Mouse (Mus musculus): ENCODE measurements at regions not wholly inside any gene's neighbourhood (a gene's known extent, or its start where the extent isn't known, plus 50 kb on each side); places are given as distances from the start of the nearest gene placed in this dataset.

- TF ChIP-seq CHD2 (IDR thresholded peaks at IDR 0.05; ENCODE audit: low read depth, low read length) (no peak), MAFK (IDR thresholded peaks at IDR 0.05; ENCODE audit: insufficient read depth, low read depth, low read length) (no peak), HCFC1 (IDR thresholded peaks at IDR 0.05; ENCODE audit: borderline replicate concordance, insufficient read depth, low read length) (no peak), ZC3H11A (IDR thresholded peaks at IDR 0.05; ENCODE audit: borderline replicate concordance, low read depth, low read length) (no peak), ZNF384 (IDR thresholded peaks at IDR 0.05; ENCODE audit: low read depth, low read length) (no peak)
- Histone ChIP-seq H3K27ac (ENCODE audit: insufficient read depth, low read depth, low read length, poor library complexity, severe bottlenecking) (no peak overlapping the region), H3K9me3 (ENCODE audit: control insufficient read depth, insufficient read depth, low read depth, low read length) (no peaks in the 10 kb centered on the region), H3K9ac (ENCODE audit: insufficient read depth, low read depth, low read length, poor library complexity, severe bottlenecking) (no peak overlapping the region), H3K4me1 (ENCODE audit: control insufficient read depth in 2 of 2, insufficient read depth in 2 of 2, low read length in 2 of 2, poor library complexity in 1 of 2) (no peaks in the 10 kb centered on the region), H3K4me3 (ENCODE audit: insufficient read depth in 1 of 2, low read depth in 1 of 2, low read length in 2 of 2, poor library complexity in 1 of 2, severe bottlenecking in 1 of 2) (no peak overlapping the region), H3K36me3 (ENCODE audit: control insufficient read depth, insufficient read depth, low read length, poor library complexity, severe bottlenecking) (no peaks in the 10 kb centered on the region)
- in situ Hi-C loops (cut with MboI; ENCODE audit: low sequenced_read_pairs in 2 of 2, unreplicated experiment in 2 of 2) = loop anchor here (25.0 kb wide), 1 partner anchor 322 kb away; no protein-coding TSS in a partner anchor
- DNase-seq (ENCODE audit: low read depth, low spot score) = no peak
These were observed 84.5 kb upstream of the Stxbp6 start for GRCm38 (mm10) chr12:45158986-45159385.

GRCm38 (mm10) chr12:45137438-45138018, 63.0 kb upstream of the Stxbp6 start:
- TF ChIP-seq ZNF384 (IDR thresholded peaks at IDR 0.05; ENCODE audit: low read depth, low read length) (no peak), HCFC1 (IDR thresholded peaks at IDR 0.05; ENCODE audit: borderline replicate concordance, insufficient read depth, low read length) (no peak), MAFK (IDR thresholded peaks at IDR 0.05; ENCODE audit: insufficient read depth, low read depth, low read length) (no peak)
- in situ Hi-C loops (cut with MboI; ENCODE audit: low sequenced_read_pairs in 2 of 2, unreplicated experiment in 2 of 2) = no loop called here
- DNase-seq (ENCODE audit: low read depth, low spot score) = no peak
- Histone ChIP-seq H3K9ac (ENCODE audit: insufficient read depth, low read depth, low read length, poor library complexity, severe bottlenecking) (no peak overlapping the region), H3K36me3 (ENCODE audit: control insufficient read depth, insufficient read depth, low read length, poor library complexity, severe bottlenecking) (no peaks in the 10 kb centered on the region), H3K27ac (ENCODE audit: insufficient read depth, low read depth, low read length, poor library complexity, severe bottlenecking) (no peak overlapping the region), H3K4me3 (ENCODE audit: insufficient read depth in 1 of 2, low read depth in 1 of 2, low read length in 2 of 2, poor library complexity in 1 of 2, severe bottlenecking in 1 of 2) (no peak overlapping the region), H3K9me3 (ENCODE audit: control insufficient read depth, insufficient read depth, low read depth, low read length) (no peaks in the 10 kb centered on the region), H3K4me1 (ENCODE audit: control insufficient read depth in 2 of 2, insufficient read depth in 2 of 2, low read length in 2 of 2, poor library complexity in 1 of 2) (no peaks in the 10 kb centered on the region)

- H3K4me3 ChIP-seq (ENCODE audit: insufficient read depth in 1 of 2, low read depth in 1 of 2, low read length in 2 of 2, poor library complexity in 1 of 2, severe bottlenecking in 1 of 2) = no peak overlapping the region
- no peak for TF ChIP-seq ZC3H11A (IDR thresholded peaks at IDR 0.05; ENCODE audit: borderline replicate concordance, low read depth, low read length)
- no peak for TF ChIP-seq CHD2 (IDR thresholded peaks at IDR 0.05; ENCODE audit: low read depth, low read length)
- TF ChIP-seq ZNF384 (IDR thresholded peaks at IDR 0.05; ENCODE audit: low read depth, low read length) = no peak
- TF ChIP-seq MAFK (IDR thresholded peaks at IDR 0.05; ENCODE audit: insufficient read depth, low read depth, low read length) = no peak
- no peak for TF ChIP-seq HCFC1 (IDR thresholded peaks at IDR 0.05; ENCODE audit: borderline replicate concordance, insufficient read depth, low read length)
- no peak overlapping the region for H3K27ac ChIP-seq (ENCODE audit: insufficient read depth, low read depth, low read length, poor library complexity, severe bottlenecking)
- no peaks in the 10 kb centered on the region for H3K36me3 ChIP-seq (ENCODE audit: control insufficient read depth, insufficient read depth, low read length, poor library complexity, severe bottlenecking)
- H3K9me3 ChIP-seq (ENCODE audit: control insufficient read depth, insufficient read depth, low read depth, low read length) = no peaks in the 10 kb centered on the region
- no peak overlapping the region for H3K9ac ChIP-seq (ENCODE audit: insufficient read depth, low read depth, low read length, poor library complexity, severe bottlenecking)
- in situ Hi-C loops (cut with MboI; ENCODE audit: low sequenced_read_pairs in 2 of 2, unreplicated experiment in 2 of 2) = no loop called here
- no peaks in the 10 kb centered on the region for H3K4me1 ChIP-seq (ENCODE audit: control insufficient read depth in 2 of 2, insufficient read depth in 2 of 2, low read length in 2 of 2, poor library complexity in 1 of 2)
- DNase-seq (ENCODE audit: low read depth, low spot score) = no peak
These were observed 58.9 kb upstream of the Stxbp6 start for GRCm38 (mm10) chr12:45133415-45133814.

GRCm38 (mm10) chr12:45131139-45131538, 56.6 kb upstream of the Stxbp6 start:
- no peaks in the 10 kb centered on the region for H3K9me3 ChIP-seq (ENCODE audit: control insufficient read depth, insufficient read depth, low read depth, low read length)
- H3K4me3 ChIP-seq (ENCODE audit: insufficient read depth in 1 of 2, low read depth in 1 of 2, low read length in 2 of 2, poor library complexity in 1 of 2, severe bottlenecking in 1 of 2) = no peak overlapping the region
- no peak overlapping the region for H3K27ac ChIP-seq (ENCODE audit: insufficient read depth, low read depth, low read length, poor library complexity, severe bottlenecking)
- no peak overlapping the region for H3K9ac ChIP-seq (ENCODE audit: insufficient read depth, low read depth, low read length, poor library complexity, severe bottlenecking)
- no peak for DNase-seq (ENCODE audit: low read depth, low spot score)
- in situ Hi-C loops (cut with MboI; ENCODE audit: low sequenced_read_pairs in 2 of 2, unreplicated experiment in 2 of 2) = no loop called here
- TF ChIP-seq HCFC1 (IDR thresholded peaks at IDR 0.05; ENCODE audit: borderline replicate concordance, insufficient read depth, low read length) (no peak), CHD2 (IDR thresholded peaks at IDR 0.05; ENCODE audit: low read depth, low read length) (no peak), ZC3H11A (IDR thresholded peaks at IDR 0.05; ENCODE audit: borderline replicate concordance, low read depth, low read length) (no peak), ZNF384 (IDR thresholded peaks at IDR 0.05; ENCODE audit: low read depth, low read length) (no peak)
- no peaks in the 10 kb centered on the region for H3K36me3 ChIP-seq (ENCODE audit: control insufficient read depth, insufficient read depth, low read length, poor library complexity, severe bottlenecking)
- no peaks in the 10 kb centered on the region for H3K4me1 ChIP-seq (ENCODE audit: control insufficient read depth in 2 of 2, insufficient read depth in 2 of 2, low read length in 2 of 2, poor library complexity in 1 of 2)

- Histone ChIP-seq H3K9me3 (ENCODE audit: control insufficient read depth, insufficient read depth, low read depth, low read length) (no peaks in the 10 kb centered on the region), H3K36me3 (ENCODE audit: control insufficient read depth, insufficient read depth, low read length, poor library complexity, severe bottlenecking) (no peaks in the 10 kb centered on the region), H3K4me1 (ENCODE audit: control insufficient read depth in 2 of 2, insufficient read depth in 2 of 2, low read length in 2 of 2, poor library complexity in 1 of 2) (no peaks in the 10 kb centered on the region), H3K27ac (ENCODE audit: insufficient read depth, low read depth, low read length, poor library complexity, severe bottlenecking) (no peak overlapping the region), H3K9ac (ENCODE audit: insufficient read depth, low read depth, low read length, poor library complexity, severe bottlenecking) (no peak overlapping the region), H3K4me3 (ENCODE audit: insufficient read depth in 1 of 2, low read depth in 1 of 2, low read length in 2 of 2, poor library complexity in 1 of 2, severe bottlenecking in 1 of 2) (no peak overlapping the region)
- TF ChIP-seq ZC3H11A (IDR thresholded peaks at IDR 0.05; ENCODE audit: borderline replicate concordance, low read depth, low read length) (no peak), ZNF384 (IDR thresholded peaks at IDR 0.05; ENCODE audit: low read depth, low read length) (no peak), HCFC1 (IDR thresholded peaks at IDR 0.05; ENCODE audit: borderline replicate concordance, insufficient read depth, low read length) (no peak), MAFK (IDR thresholded peaks at IDR 0.05; ENCODE audit: insufficient read depth, low read depth, low read length) (no peak), CHD2 (IDR thresholded peaks at IDR 0.05; ENCODE audit: low read depth, low read length) (no peak)
- no peak for DNase-seq (ENCODE audit: low read depth, low spot score)
- in situ Hi-C loops (cut with MboI; ENCODE audit: low sequenced_read_pairs in 2 of 2, unreplicated experiment in 2 of 2) = no loop called here
These were observed 51.4 kb upstream of the Stxbp6 start for GRCm38 (mm10) chr12:45125866-45126265.

All from ES-E14 (cell line).